Mouse (Mus musculus) frontal cortex, postnatal 10 days (tissue): ENCODE data around the gene Tgfbr1.

ENCODE experiments used
- DNase-seq, 2 experiments: peaks; one replicate each; pipeline ENCODE4 v3.0.0; 2022; ENCODE audit warnings: low spot score in 2 of 2, mixed read lengths in 1 of 2

Gene Tgfbr1

GRCm38 (mm10) chr4:47352803-47353388, at the start of gene Tgfbr1:
Tgfbr1 (plus strand) TSS chr4:47353222.
- peak; percentile 96 to 97 for DNase-seq

GRCm38 (mm10) chr4:47303340-47303998, 49.6 kb upstream of the Tgfbr1 start:
- no peak for DNase-seq

- DNase-seq = no peak
Observed at GRCm38 (mm10) chr4:47309886-47310625, 43.0 kb upstream of the Tgfbr1 start.

GRCm38 (mm10) chr4:47310812-47311211, 42.2 kb upstream of the Tgfbr1 start:
- no peak for DNase-seq

- DNase-seq = no peak
Observed at GRCm38 (mm10) chr4:47311467-47311866, 41.6 kb upstream of the Tgfbr1 start.

GRCm38 (mm10) chr4:47311929-47312328, 41.1 kb upstream of the Tgfbr1 start:
- DNase-seq = no peak

- DNase-seq = peak; percentile 35 to 59
Observed at GRCm38 (mm10) chr4:47312676-47313075, 40.3 kb upstream of the Tgfbr1 start.

GRCm38 (mm10) chr4:47313710-47314410, 39.2 kb upstream of the Tgfbr1 start:
- DNase-seq = no peak

GRCm38 (mm10) chr4:47315458-47315857, 37.6 kb upstream of the Tgfbr1 start:
- peak in 1 of 2 experiments; percentile 49 for DNase-seq

GRCm38 (mm10) chr4:47316432-47316831, 36.6 kb upstream of the Tgfbr1 start:
- DNase-seq = no peak

- no peak for DNase-seq
Observed at GRCm38 (mm10) chr4:47319561-47320321, 33.3 kb upstream of the Tgfbr1 start.

GRCm38 (mm10) chr4:47322315-47322714, 30.7 kb upstream of the Tgfbr1 start:
- no peak for DNase-seq

- no peak for DNase-seq
Observed at GRCm38 (mm10) chr4:47324206-47324605, 28.8 kb upstream of the Tgfbr1 start.

- no peak for DNase-seq
Observed at GRCm38 (mm10) chr4:47327782-47328181, 25.2 kb upstream of the Tgfbr1 start.

- DNase-seq = no peak
Observed at GRCm38 (mm10) chr4:47329285-47329684, 23.7 kb upstream of the Tgfbr1 start.

- no peak for DNase-seq
Observed at GRCm38 (mm10) chr4:47330378-47331052, 22.5 kb upstream of the Tgfbr1 start.

GRCm38 (mm10) chr4:47332812-47333343, 20.1 kb upstream of the Tgfbr1 start:
- no peak for DNase-seq

GRCm38 (mm10) chr4:47333541-47333940, 19.5 kb upstream of the Tgfbr1 start:
- DNase-seq = no peak

- no peak for DNase-seq
Observed at GRCm38 (mm10) chr4:47336941-47337600, 16.0 kb upstream of the Tgfbr1 start.

- DNase-seq = no peak
Observed at GRCm38 (mm10) chr4:47342632-47343031, 10.4 kb upstream of the Tgfbr1 start.
